Mouse (Mus musculus) hindbrain, embryonic 12.5 days (tissue): ENCODE measurements around the gene Smarcc2. TPM values are rescaled to one million over a fixed set of nuclear protein-coding genes. Genes with fewer than 3 reads are reported as not detected.
"Not testable (repeated sequence)": the region's sequence is repeated elsewhere in the genome, so short reads cannot be mapped to it uniquely, and the experiment has no call there.

ENCODE experiments used
- ATAC-seq: fragments of 200-750 bp; cut with Nextera tagmentation; 2 replicates; pipeline ENCODE4 v1.8.0; 2017; ENCODE audit warnings: moderate TSS enrichment; ENCODE audit not compliant: low FRiP score
- H3K27ac ChIP-seq: fragments of 300-500 bp; sonication (generic); 2 replicates; pipeline ENCODE4 v1.5.1; 2016; ENCODE audit warnings: mild to moderate bottlenecking
- H3K27me3 ChIP-seq: fragments of 300-500 bp; sonication (generic); 2 replicates; pipeline ENCODE4 v1.6.1; 2016; ENCODE audit warnings: mild to moderate bottlenecking
- H3K36me3 ChIP-seq: fragments of 300-500 bp; sonication (generic); 2 replicates; pipeline ENCODE4 v1.6.1; 2016; ENCODE audit warnings: mild to moderate bottlenecking
- H3K4me1 ChIP-seq: fragments of 300-500 bp; sonication (generic); 2 replicates; pipeline ENCODE4 v1.6.1; 2016
- H3K4me2 ChIP-seq: fragments of 300-500 bp; sonication (generic); replicated peaks from 2 replicates; pipeline ENCODE4 v1.6.1; 2016; ENCODE audit warnings: mild to moderate bottlenecking
- H3K4me3 ChIP-seq: fragments of 300-500 bp; sonication (generic); 2 replicates; pipeline ENCODE4 v1.5.1; 2016; ENCODE audit warnings: mild to moderate bottlenecking
- H3K9ac ChIP-seq: fragments of 300-500 bp; sonication (generic); 2 replicates; pipeline ENCODE4 v1.6.1; 2016; ENCODE audit warnings: mild to moderate bottlenecking, moderate library complexity
- H3K9me3 ChIP-seq: fragments of 300-500 bp; sonication (generic); replicated peaks from 2 replicates; pipeline ENCODE4 v1.6.1; 2016; ENCODE audit warnings: mild to moderate bottlenecking
- WGBS: fragments of 180-500 bp; shearing (Covaris S2); methylation state at CpG from one replicate; pipeline ENCODE4 v1.1.7; 2016; 5-methylcytosine and 5-hydroxymethylcytosine counted together
- polyA plus RNA-seq: library from polyadenylated mRNA; unstranded; fragments of >200 nt; fragmentation: Nextera tagmentation; extraction: Ambion mirVana; gene quantifications from 2 replicates; pipeline ENCODE4 v1.2.1, GENCODE M21; 2016

Gene Smarcc2
- polyA plus RNA-seq, 1 experiment from 2014 or later: 195 TPM

DNA sequence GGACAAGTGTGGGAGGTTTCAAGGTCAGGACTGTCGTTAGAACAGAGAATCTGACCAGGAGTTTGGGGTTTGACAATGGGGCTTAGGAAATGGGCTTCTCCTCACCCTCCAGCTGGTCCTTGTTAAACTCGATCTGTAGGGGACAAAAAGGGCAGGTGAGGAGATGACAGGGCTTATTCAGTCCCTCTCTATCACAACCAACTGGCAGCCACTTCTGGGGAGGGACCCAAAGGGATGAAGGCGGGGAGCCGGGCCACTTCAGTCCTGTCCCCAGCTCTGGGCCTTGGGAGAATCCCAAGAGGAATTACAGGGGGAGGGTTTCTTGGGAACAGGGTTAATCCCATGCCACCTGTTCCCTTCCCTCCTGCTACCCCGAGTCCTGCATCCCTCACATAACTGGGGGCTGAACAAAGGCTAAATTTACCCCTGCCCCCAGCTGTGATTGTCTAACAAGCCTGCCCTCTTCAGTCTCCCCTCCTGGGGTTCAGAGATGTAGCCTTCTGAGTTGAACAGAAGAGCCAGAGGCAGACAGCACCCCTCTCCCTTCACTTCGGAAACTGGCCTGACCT is 37.5 kb downstream of the Smarcc2 start:
- WGBS: 40% methylated on average over 6 of the region's 6 CpGs
- no peak overlapping the region for H3K9ac ChIP-seq
- no peak overlapping the region for H3K4me3 ChIP-seq
- H3K4me1 ChIP-seq: peaks cover 30% of the 10 kb centered on the region
- ATAC-seq: no peak
- no peaks in the 10 kb centered on the region for H3K27me3 ChIP-seq
- no peaks in the 10 kb centered on the region for H3K9me3 ChIP-seq
- H3K4me2 ChIP-seq: no peak overlapping the region
- no peak overlapping the region for H3K27ac ChIP-seq
- peaks cover 4% of the 10 kb centered on the region for H3K36me3 ChIP-seq

DNA sequence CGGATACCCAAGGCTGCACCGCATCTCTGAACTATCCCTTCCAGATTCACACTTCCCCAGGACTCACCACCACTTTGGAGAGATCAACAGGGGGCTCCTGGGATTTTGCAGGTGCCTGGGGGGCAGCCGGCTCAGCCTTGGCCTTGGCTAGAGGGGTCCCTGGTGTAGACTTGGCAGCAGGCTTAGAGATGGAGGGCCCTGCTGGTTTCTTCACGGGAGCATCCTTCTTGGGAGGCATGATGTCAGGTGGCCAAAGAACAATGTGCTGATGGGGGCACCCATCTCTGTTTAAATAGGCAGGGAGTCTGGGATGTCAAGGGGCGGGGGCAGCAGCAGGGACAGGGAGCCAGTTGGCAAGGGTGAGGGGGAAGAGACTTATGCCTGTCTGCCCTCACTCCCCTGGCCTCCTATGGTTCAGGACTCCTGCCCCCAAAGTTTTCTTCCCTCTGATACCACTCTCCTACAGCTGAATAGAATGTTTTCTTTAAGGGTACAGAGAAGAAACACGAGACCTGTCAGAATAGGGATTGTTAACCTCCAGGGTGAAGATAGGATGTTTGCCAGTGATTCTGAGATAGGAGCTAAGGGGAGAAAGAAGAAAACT is 38.2 kb downstream of the Smarcc2 start:
- Histone ChIP-seq H3K27me3 (no peaks in the 10 kb centered on the region), H3K36me3 (no peaks in the 10 kb centered on the region), H3K27ac (no peak overlapping the region), H3K4me3 (no peak overlapping the region), H3K9ac (no peak overlapping the region), H3K9me3 (no peaks in the 10 kb centered on the region), H3K4me1 (peaks cover 24% of the 10 kb centered on the region), H3K4me2 (no peak overlapping the region; the same call in 1 of the 2 replicates)
- no peak for ATAC-seq
- WGBS: 43% methylated on average over 6 of the region's 6 CpGs

DNA sequence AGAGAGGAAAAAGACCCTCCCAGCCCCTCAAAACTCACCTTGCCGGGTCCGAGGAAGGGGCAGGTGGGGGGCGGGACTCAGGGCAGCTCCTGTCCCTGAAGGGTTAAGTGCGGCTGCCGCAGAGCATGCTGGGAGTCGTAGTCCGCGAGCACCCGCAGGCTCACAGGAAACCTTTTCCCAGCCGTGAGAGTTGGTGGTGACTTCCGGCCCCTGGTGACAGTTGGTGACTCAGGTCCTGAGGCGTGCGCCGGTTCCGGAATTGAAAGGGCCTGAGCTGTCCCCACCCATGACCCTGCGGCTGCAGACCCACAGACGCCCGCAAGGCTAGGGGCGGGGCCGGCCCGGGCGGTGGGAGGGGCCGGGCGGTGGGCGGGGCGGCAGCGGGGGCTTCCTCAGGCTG is 39.5 kb downstream of the Smarcc2 start, which contains the start of gene Myl6b:
Gene Myl6b, minus strand, starts transcription at position 96 of the 400 bp plus-strand sequence.
- Histone ChIP-seq H3K9ac (peak within 1 kb of the TSS; percentile 58), H3K27ac (peak within 1 kb of the TSS; percentile 84), H3K4me1 (peaks cover 17% of the 10 kb centered on the region), H3K4me2 (peak within 1 kb of the TSS; percentile 72), H3K4me3 (peak within 1 kb of the TSS; percentile 61), H3K36me3 (no peaks in the 10 kb centered on the region), H3K27me3 (no peaks in the 10 kb centered on the region), H3K9me3 (no peaks in the 10 kb centered on the region)
- under 1% methylated on average over 27 of the region's 27 CpGs for WGBS
- ATAC-seq: peak; percentile 80

DNA sequence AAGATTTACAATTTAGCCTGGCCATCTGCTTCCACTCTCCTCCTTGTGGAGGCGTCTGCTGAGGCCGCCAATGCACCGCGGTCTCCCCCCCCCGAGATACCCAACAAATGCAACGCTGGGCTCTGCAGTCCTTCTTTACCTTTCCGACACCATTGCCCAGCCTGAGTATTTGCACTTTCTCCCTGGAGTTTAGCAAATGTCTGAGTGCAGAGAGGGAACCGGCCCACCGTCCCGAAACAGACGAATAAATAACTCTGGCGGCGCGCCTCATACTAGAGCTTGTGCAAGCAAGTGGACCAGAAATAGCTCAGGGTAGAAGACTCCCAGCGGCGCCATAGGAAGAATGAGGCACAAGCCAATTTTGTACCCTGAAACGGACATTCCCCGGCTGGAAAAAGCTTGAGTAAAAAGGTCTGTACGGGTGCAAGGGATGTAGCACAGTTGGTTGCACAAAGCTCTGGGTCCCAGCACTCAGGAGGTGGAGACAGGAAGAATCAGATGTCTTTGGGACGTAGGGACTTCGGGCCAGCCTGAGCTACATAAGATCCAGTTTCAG is 40.1 kb downstream of the Smarcc2 start:
- no peaks in the 10 kb centered on the region for H3K36me3 ChIP-seq
- ATAC-seq: peak; percentile 35
- H3K9ac ChIP-seq: peak overlapping the region; percentile 58

DNA sequence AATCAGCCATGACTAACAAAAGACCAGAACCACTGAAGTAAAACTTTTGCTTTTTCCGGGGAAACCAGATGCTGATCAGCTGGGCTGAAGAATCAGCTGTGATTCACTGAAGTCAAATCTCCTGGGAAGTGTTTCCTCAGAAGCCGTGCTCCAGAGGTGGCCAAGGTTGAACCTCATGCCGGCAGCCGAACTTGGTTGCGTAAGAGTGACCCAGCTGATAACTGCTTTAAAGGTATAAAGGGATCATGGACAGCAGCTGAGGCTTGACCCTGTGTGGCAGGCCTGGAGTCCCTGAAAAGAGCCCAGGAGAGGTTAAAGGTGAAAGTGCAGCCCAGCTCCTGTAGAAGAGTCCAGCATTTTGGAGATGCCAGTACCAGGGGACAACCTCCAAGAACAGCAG is 43.3 kb downstream of the Smarcc2 start:
- H3K27me3 ChIP-seq: no peaks in the 10 kb centered on the region
- H3K4me1 ChIP-seq: peaks cover 8% of the 10 kb centered on the region; the same call in 1 of the 2 replicates
- no peak overlapping the region for H3K27ac ChIP-seq
- H3K9me3 ChIP-seq: no peaks in the 10 kb centered on the region
- 78% methylated on average over 5 of the region's 5 CpGs for WGBS
- H3K9ac ChIP-seq: no peak overlapping the region
- ATAC-seq: no peak
- no peaks in the 10 kb centered on the region for H3K36me3 ChIP-seq
- H3K4me3 ChIP-seq: no peak overlapping the region
- no peak overlapping the region for H3K4me2 ChIP-seq

More for the DNA sequence above, 40.1 kb downstream of the Smarcc2 start:
- no peaks in the 10 kb centered on the region for H3K9me3 ChIP-seq
- 2% methylated on average over 21 of the region's 21 CpGs for WGBS
- H3K27me3 ChIP-seq: no peaks in the 10 kb centered on the region
- peaks cover 17% of the 10 kb centered on the region for H3K4me1 ChIP-seq
- peak overlapping the region; percentile 84 for H3K27ac ChIP-seq
- H3K4me3 ChIP-seq: peak overlapping the region; percentile 61
- H3K4me2 ChIP-seq: peak overlapping the region; percentile 72

DNA sequence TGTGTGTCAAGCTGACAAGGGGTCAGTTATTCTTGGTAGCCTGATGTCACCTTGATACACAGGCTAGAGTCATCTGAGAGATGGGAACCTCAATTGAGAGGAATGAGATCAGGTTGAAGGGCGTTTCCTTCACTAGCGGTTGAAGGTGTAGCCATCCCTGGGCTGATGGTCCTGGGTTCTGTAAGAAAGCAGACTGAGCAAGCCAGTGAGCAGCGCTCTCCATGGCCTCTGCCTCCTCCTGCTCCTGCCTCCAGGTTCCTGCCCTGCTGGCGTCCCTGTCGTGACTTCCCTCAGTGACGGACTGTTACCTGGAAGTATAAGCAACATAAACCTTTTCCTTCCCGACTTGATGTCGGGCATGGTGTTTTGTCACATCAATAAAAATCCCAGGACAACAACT is 44.5 kb downstream of the Smarcc2 start:
- no peak for ATAC-seq
- Histone ChIP-seq H3K9ac (no peak overlapping the region), H3K27me3 (no peaks in the 10 kb centered on the region), H3K4me3 (no peak overlapping the region), H3K4me1 (peaks cover 3% of the 10 kb centered on the region; the same call in 1 of the 2 replicates), H3K4me2 (no peak overlapping the region), H3K27ac (no peak overlapping the region), H3K36me3 (no peaks in the 10 kb centered on the region), H3K9me3 (no peaks in the 10 kb centered on the region)
- 79% methylated on average over 8 of the region's 8 CpGs for WGBS

DNA sequence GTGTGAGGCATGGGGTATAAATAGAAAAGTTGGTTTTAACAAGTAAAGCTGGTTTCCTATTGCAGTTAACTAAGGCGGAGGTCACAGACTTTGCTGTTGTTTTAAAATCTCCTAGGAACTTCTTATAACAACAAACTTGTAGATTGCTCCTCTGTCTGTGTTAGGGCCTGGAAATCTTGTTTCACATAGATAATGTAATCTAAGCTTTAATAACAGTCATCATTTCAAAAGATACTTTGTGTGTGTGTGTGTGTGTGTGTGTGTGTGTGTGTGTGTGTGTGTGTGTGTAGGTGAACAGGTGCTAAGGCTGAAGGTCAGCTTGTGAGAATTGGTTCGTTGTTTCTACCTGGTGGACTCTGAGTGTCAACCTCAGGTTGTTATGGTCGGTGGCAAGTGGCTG is 45.0 kb downstream of the Smarcc2 start:
- no peak overlapping the region for H3K4me3 ChIP-seq
- no peaks in the 10 kb centered on the region for H3K9me3 ChIP-seq
- 90% methylated on average over 3 of the region's 3 CpGs for WGBS
- H3K4me2 ChIP-seq: no peak overlapping the region
- peaks cover 3% of the 10 kb centered on the region; the same call in 1 of the 2 replicates for H3K4me1 ChIP-seq
- H3K27ac ChIP-seq: no peak overlapping the region
- H3K9ac ChIP-seq: no peak overlapping the region
- H3K36me3 ChIP-seq: no peaks in the 10 kb centered on the region
- no peaks in the 10 kb centered on the region for H3K27me3 ChIP-seq
- no peak for ATAC-seq

DNA sequence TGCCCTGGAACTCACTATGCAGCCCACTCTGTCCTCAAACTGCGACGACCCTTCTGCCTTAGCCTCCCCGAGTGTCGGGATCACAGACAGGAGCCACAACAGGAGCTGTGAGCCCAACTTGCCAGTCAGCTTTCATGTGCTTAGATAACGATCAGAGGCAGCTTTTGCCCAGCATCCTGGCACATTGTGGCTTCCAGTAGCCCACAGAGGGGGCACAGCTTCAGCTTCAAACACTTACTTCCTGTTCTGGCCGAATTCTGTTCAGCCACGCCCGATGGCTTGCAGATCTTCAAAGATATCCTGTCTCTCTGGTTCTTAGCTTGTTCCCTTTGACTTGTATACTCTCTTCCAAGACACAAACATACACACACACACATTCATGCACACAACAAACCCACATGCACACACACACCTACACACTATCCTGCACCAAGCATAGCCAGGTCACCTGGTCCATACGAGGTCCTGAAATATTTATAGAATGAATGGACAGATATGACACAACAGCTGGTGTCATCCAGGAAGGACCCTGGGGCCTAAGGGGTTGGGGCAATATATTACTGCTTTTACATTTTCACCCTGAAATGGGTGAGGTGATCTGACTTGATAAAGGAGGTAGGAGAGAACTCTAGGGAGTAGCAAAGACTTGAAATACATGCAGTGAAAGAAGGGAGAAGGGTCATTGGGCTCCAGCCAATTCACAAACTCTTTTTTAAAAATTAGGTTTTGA is 45.8 kb downstream of the Smarcc2 start:
- no peaks in the 10 kb centered on the region for H3K4me1 ChIP-seq
- no peak overlapping the region for H3K27ac ChIP-seq
- no peaks in the 10 kb centered on the region for H3K9me3 ChIP-seq
- H3K4me3 ChIP-seq: no peak overlapping the region
- 83% methylated on average over 9 of the region's 9 CpGs for WGBS
- no peaks in the 10 kb centered on the region for H3K27me3 ChIP-seq
- no peak for ATAC-seq
- no peak overlapping the region for H3K4me2 ChIP-seq
- 0 out of 2 replicates have a peak, but pooled peaks cover 3% of the 10 kb centered on the region for H3K36me3 ChIP-seq
- H3K9ac ChIP-seq: no peak overlapping the region; the same call in 1 of the 2 replicates

DNA sequence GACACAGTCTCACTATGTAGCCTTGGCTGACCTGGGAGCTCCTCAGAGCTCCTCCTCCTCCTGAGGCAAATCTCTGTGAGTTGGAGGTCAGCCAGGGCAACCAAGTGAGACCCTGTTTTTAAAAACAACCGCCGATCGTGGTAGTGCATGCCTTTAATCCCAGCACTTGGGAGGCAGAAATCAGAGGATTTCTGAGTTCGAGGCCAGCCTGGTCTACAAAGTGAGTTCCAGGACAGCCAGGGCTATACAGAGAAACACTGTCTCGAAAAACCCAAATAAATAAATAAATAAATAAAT is 46.3 kb downstream of the Smarcc2 start:
- not testable (repeated sequence) for H3K27ac ChIP-seq, H3K36me3 ChIP-seq, H3K4me3 ChIP-seq, ATAC-seq, H3K4me1 ChIP-seq, H3K9me3 ChIP-seq, H3K4me2 ChIP-seq, H3K27me3 ChIP-seq, H3K9ac ChIP-seq
- 92% methylated on average over 5 of the region's 5 CpGs for WGBS

DNA sequence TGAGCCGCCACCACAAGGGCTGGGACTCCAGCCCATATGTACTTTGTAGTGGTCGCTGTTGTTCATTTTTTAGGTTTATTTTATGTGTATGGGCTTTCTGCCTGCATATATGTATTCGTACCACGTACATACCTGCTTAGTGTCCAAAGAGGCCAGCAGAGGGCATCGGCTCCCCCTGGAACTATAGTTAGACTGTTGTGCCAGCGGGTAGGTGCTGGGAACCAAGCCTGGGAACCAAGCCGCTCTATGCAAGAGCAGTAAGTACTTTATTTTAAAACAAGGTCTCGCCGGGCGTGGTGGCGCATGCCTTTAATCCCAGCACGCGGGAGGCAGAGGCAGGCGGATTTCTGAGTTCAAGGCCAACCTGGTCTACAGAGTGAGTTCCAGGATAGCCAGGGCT is 46.9 kb downstream of the Smarcc2 start:
- ATAC-seq: no peak
- Histone ChIP-seq H3K4me1 (no peaks in the 10 kb centered on the region), H3K4me2 (no peak overlapping the region), H3K9me3 (no peaks in the 10 kb centered on the region), H3K27me3 (no peaks in the 10 kb centered on the region), H3K4me3 (no peak overlapping the region), H3K36me3 (peaks cover 11% of the 10 kb centered on the region; the same call in 1 of the 2 replicates), H3K27ac (no peak overlapping the region), H3K9ac (no peak overlapping the region)
- whole genome bisulfite sequencing: 93% methylated on average over 14 of the region's 14 CpGs

DNA sequence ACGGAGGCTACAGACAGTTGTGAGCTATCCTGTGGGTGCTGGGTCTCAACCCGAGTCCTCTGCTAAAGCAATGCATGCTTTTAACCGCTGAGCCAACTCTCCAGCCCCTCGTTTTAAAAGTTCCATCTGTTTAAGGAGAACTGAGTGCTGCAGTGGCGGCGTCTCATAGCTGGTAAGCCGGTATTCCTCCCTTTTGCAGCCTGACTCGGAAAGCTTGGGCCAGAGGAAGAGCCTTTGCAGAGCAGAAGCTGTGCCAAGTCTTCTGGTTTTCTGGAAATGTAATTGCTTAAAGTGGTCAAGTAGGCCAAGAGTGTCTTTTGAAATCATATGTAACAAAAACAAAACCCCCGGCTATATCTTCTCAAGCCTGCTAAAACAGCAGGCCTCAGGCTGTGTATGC is 49.2 kb downstream of the Smarcc2 start:
- Histone ChIP-seq H3K9ac (no peak overlapping the region), H3K4me2 (no peak overlapping the region), H3K4me1 (no peaks in the 10 kb centered on the region), H3K27ac (no peak overlapping the region), H3K27me3 (no peaks in the 10 kb centered on the region), H3K4me3 (no peak overlapping the region), H3K9me3 (no peaks in the 10 kb centered on the region), H3K36me3 (peaks cover 11% of the 10 kb centered on the region; the same call in 1 of the 2 replicates)
- 83% methylated on average over 9 of the region's 9 CpGs for WGBS
- no peak for ATAC-seq

DNA sequence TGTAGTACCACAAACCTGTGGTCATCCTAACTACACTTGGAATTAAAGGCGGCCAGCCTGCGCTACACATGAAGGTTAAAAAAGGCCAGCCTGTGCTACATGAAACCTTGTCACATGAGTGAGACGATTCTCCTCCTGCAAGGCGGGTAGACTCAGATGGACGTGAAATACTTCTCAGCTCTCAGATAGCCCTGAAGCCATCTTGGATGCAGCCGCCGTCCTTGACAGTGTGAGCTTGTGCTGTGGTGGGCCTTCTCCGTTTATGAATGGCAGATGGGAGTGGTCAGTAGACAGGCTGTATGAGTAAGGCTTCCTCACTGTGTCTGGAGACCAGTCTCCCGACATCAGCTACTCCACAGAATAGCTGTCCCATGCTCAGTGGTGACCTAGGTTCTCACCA is 50.2 kb downstream of the Smarcc2 start:
- Histone ChIP-seq H3K27ac (no peak overlapping the region), H3K27me3 (no peaks in the 10 kb centered on the region), H3K4me1 (no peaks in the 10 kb centered on the region), H3K9ac (no peak overlapping the region), H3K36me3 (peaks cover 11% of the 10 kb centered on the region; the same call in 1 of the 2 replicates), H3K9me3 (no peaks in the 10 kb centered on the region), H3K4me2 (no peak overlapping the region), H3K4me3 (no peak overlapping the region)
- WGBS: 89% methylated on average over 9 of the region's 9 CpGs
- no peak for ATAC-seq
